Mouse (Mus musculus) small intestine, adult 2 months (tissue): ENCODE measurements around the gene Rps27. TPM values are rescaled to one million over a fixed set of nuclear protein-coding genes. Genes with fewer than 3 reads are reported as not detected.

Experiments used
- H3K27ac ChIP-seq: fragments of 200-500 bp; 2 replicates; pipeline ENCODE4 v1.5.1; 2012; ENCODE audit warnings: low read depth, low read length, control low read depth, inconsistent platforms; ENCODE audit not compliant: insufficient read depth
- H3K27me3 ChIP-seq: fragments of 200-500 bp; 2 replicates; pipeline ENCODE4 v1.6.1; 2012; ENCODE audit warnings: mild to moderate bottlenecking, moderate library complexity, low read length, inconsistent platforms; ENCODE audit not compliant: control insufficient read depth, insufficient read depth
- H3K36me3 ChIP-seq: fragments of 200-500 bp; 2 replicates; pipeline ENCODE4 v1.6.1; 2012; ENCODE audit warnings: mild to moderate bottlenecking, low read length, control low read depth, inconsistent platforms; ENCODE audit not compliant: control insufficient read depth, insufficient read depth
- H3K4me1 ChIP-seq: fragments of 200-500 bp; 2 replicates; pipeline ENCODE4 v1.6.1; 2012; ENCODE audit warnings: low read length, inconsistent platforms, mixed read lengths; ENCODE audit not compliant: control insufficient read depth, insufficient read depth, insufficient read length
- H3K4me3 ChIP-seq: fragments of 200-500 bp; 2 replicates; pipeline ENCODE4 v1.5.1; 2012; ENCODE audit warnings: low read depth, mild to moderate bottlenecking, control low read depth, inconsistent platforms, low read length, moderate library complexity
- CTCF ChIP-seq: fragments of 200-500 bp; IDR thresholded peaks from 2 replicates; pipeline ENCODE4 v1.5.1; 2012; ENCODE audit warnings: low read depth, mild to moderate bottlenecking, control low read depth, inconsistent platforms, low read length, moderate library complexity, mixed read lengths; ENCODE audit not compliant: insufficient replicate concordance, insufficient read length; ENCODE audit errors: extremely low read depth
- POLR2A ChIP-seq: fragments of 200-500 bp; IDR thresholded peaks from 2 replicates; pipeline ENCODE4 v1.6.1; 2012; ENCODE audit warnings: low read depth, mild to moderate bottlenecking, control low read depth, inconsistent platforms, low read length, moderate library complexity
- WGBS: fragments of 180-500 bp; shearing (Covaris S2); methylation state at CpG from one replicate; pipeline ENCODE4 v1.1.7; 2018; 5-methylcytosine and 5-hydroxymethylcytosine counted together
- polyA plus RNA-seq: library from polyadenylated mRNA; depleted of rRNA; stranded (reverse); fragments of >200 nt; gene quantifications from 2 replicates; pipeline ENCODE4 v1.2.3, GENCODE M21; 2012; rRNA removed

The Rps27 gene
- polyA plus RNA-seq, 1 experiment = 835 TPM

GRCm38 (mm10) chr3:90202884-90203283 lies 10.6 kb downstream of the Rps27 start:
- 39% methylated on average over 1 of the region's 1 CpGs for WGBS
- Histone ChIP-seq H3K4me1 (no peaks in the 10 kb centered on the region), H3K36me3 (peaks cover 2% of the 10 kb centered on the region; the same call in 1 of the 2 replicates)

GRCm38 (mm10) chr3:90197548-90197947 lies 15.9 kb downstream of the Rps27 start:
- TF ChIP-seq POLR2A (no peak), CTCF (no peak)
- Histone ChIP-seq H3K36me3 (no peaks in the 10 kb centered on the region), H3K4me1 (no peaks in the 10 kb centered on the region), H3K4me3 (no peak overlapping the region), H3K27ac (no peak overlapping the region), H3K27me3 (no peaks in the 10 kb centered on the region)
- WGBS = 31% methylated on average over 1 of the region's 1 CpGs

More at GRCm38 (mm10) chr3:90202884-90203283, 10.6 kb downstream of the Rps27 start:
- no peak overlapping the region for H3K27ac ChIP-seq
- no peak for TF ChIP-seq CTCF
- no peak for TF ChIP-seq POLR2A
- H3K4me3 ChIP-seq = no peak overlapping the region
- H3K27me3 ChIP-seq = no peaks in the 10 kb centered on the region

- H3K4me1 ChIP-seq = peaks cover 8% of the 10 kb centered on the region; the same call in 1 of the 2 replicates
- no peak for TF ChIP-seq CTCF
- no peak for TF ChIP-seq POLR2A
- no peak overlapping the region for H3K27ac ChIP-seq
- WGBS = 72% methylated on average over 1 of the region's 1 CpGs
- no peaks in the 10 kb centered on the region for H3K27me3 ChIP-seq
- no peak overlapping the region for H3K4me3 ChIP-seq
- H3K36me3 ChIP-seq = no peaks in the 10 kb centered on the region
These were observed 17.8 kb downstream of the Rps27 start for GRCm38 (mm10) chr3:90195644-90196043.

GRCm38 (mm10) chr3:90194759-90195158 lies 18.7 kb downstream of the Rps27 start:
- no peaks in the 10 kb centered on the region for H3K36me3 ChIP-seq
- H3K27ac ChIP-seq = no peak overlapping the region
- 76% methylated on average over 4 of the region's 4 CpGs for WGBS
- H3K4me3 ChIP-seq = no peak overlapping the region
- H3K27me3 ChIP-seq = no peaks in the 10 kb centered on the region
- H3K4me1 ChIP-seq = peaks cover 10% of the 10 kb centered on the region; the same call in 1 of the 2 replicates
- TF ChIP-seq POLR2A (no peak), CTCF (no peak)

- Histone ChIP-seq H3K27ac (no peak overlapping the region), H3K4me1 (peaks cover 10% of the 10 kb centered on the region; the same call in 1 of the 2 replicates), H3K36me3 (no peaks in the 10 kb centered on the region), H3K4me3 (no peak overlapping the region), H3K27me3 (no peaks in the 10 kb centered on the region)
- TF ChIP-seq POLR2A (no peak), CTCF (no peak)
- 22% methylated on average over 11 of the region's 11 CpGs for WGBS
These were observed 22.5 kb downstream of the Rps27 start for GRCm38 (mm10) chr3:90190859-90191510.

GRCm38 (mm10) chr3:90183581-90183980 lies 29.9 kb downstream of the Rps27 start:
- no peak overlapping the region for H3K27ac ChIP-seq
- no peaks in the 10 kb centered on the region for H3K27me3 ChIP-seq
- H3K36me3 ChIP-seq = no peaks in the 10 kb centered on the region
- no peak overlapping the region for H3K4me3 ChIP-seq
- no peaks in the 10 kb centered on the region for H3K4me1 ChIP-seq
- no peak for TF ChIP-seq POLR2A
- no peak for TF ChIP-seq CTCF
- 74% methylated on average over 3 of the region's 3 CpGs for WGBS

- no peaks in the 10 kb centered on the region for H3K36me3 ChIP-seq
- no peaks in the 10 kb centered on the region for H3K4me1 ChIP-seq
- no peak overlapping the region for H3K27ac ChIP-seq
- 63% methylated on average over 3 of the region's 3 CpGs for WGBS
- no peak overlapping the region for H3K4me3 ChIP-seq
- TF ChIP-seq POLR2A = no peak
- no peak for TF ChIP-seq CTCF
- no peaks in the 10 kb centered on the region for H3K27me3 ChIP-seq
These were observed 33.9 kb downstream of the Rps27 start for GRCm38 (mm10) chr3:90179566-90179965.

Other genes starting within 250 kb of the Rps27 start
- 11.6 and 22.1 TPM in 2 replicates for gene Hax1, start 214.9 kb downstream of the Rps27 start, polyA plus RNA-seq
- 12.9 and 18.1 TPM in 2 replicates for gene 4933434E20Rik, start 162.0 kb downstream of the Rps27 start, polyA plus RNA-seq
- gene Ubap2l, start 161.0 kb downstream of the Rps27 start, polyA plus RNA-seq = 26.4 and 52.2 TPM in 2 replicates
- gene Tpm3, start 141.0 kb downstream of the Rps27 start, polyA plus RNA-seq = 45.4 and 101 TPM in 2 replicates
- gene Nup210l, start 109.5 kb downstream of the Rps27 start, polyA plus RNA-seq = 0.10 and 0.15 TPM in 2 replicates
- gene Rab13, start within 50 bp of the Rps27 start, polyA plus RNA-seq = 1.1 and 2.0 TPM in 2 replicates
- gene Jtb, start 17.9 kb upstream of the Rps27 start, polyA plus RNA-seq = 70.7 and 84.2 TPM in 2 replicates
- gene Creb3l4, start 29.9 kb upstream of the Rps27 start, polyA plus RNA-seq = 6.6 and 7.0 TPM in 2 replicates
- 46.2 and 72.7 TPM in 2 replicates for gene Slc39a1, start 34.5 kb upstream of the Rps27 start, polyA plus RNA-seq
- gene Crtc2, start 40.5 kb upstream of the Rps27 start, polyA plus RNA-seq = 31.4 and 57.0 TPM in 2 replicates
- 10.7 and 14.1 TPM in 2 replicates for gene Dennd4b, start 51.5 kb upstream of the Rps27 start, polyA plus RNA-seq
- gene Gatad2b, start 79.5 kb upstream of the Rps27 start, polyA plus RNA-seq = 9.0 and 15.1 TPM in 2 replicates
- gene Slc27a3, start 176.3 kb upstream of the Rps27 start, polyA plus RNA-seq = 3.7 and 5.9 TPM in 2 replicates
- gene Ints3, start 220.0 kb upstream of the Rps27 start, polyA plus RNA-seq = 13.6 and 22.4 TPM in 2 replicates